Mouse (Mus musculus): ENCODE data around the gene 4921509C19Rik.
"Not testable (repeated sequence)": the region's sequence is repeated elsewhere in the genome, so short reads cannot be mapped to it uniquely, and the experiment has no call there.

Gene 4921509C19Rik

GRCm38 (mm10) chr2:151476053-151476452 is at the start of gene 4921509C19Rik:
4921509C19Rik (minus strand) TSS chr2:151476153.
- DNase-seq = not testable (repeated sequence)

GRCm38 (mm10) chr2:151525520-151525919 is 49.6 kb upstream of the 4921509C19Rik start:
- no peak for DNase-seq

- peak; percentile 16 for DNase-seq
These were observed 48.5 kb upstream of the 4921509C19Rik start for GRCm38 (mm10) chr2:151524324-151525041.

- no peak for DNase-seq
These were observed 43.0 kb upstream of the 4921509C19Rik start for GRCm38 (mm10) chr2:151519000-151519399.

GRCm38 (mm10) chr2:151513525-151514285 is 37.8 kb upstream of the 4921509C19Rik start:
- DNase-seq = peak; percentile 72

GRCm38 (mm10) chr2:151512199-151512598 is 36.2 kb upstream of the 4921509C19Rik start:
- peak; percentile 60 for DNase-seq

- DNase-seq = no peak
These were observed 28.3 kb upstream of the 4921509C19Rik start for GRCm38 (mm10) chr2:151504226-151504625.

GRCm38 (mm10) chr2:151500442-151501007 is 24.6 kb upstream of the 4921509C19Rik start:
- DNase-seq = no peak

- no peak for DNase-seq
These were observed 22.4 kb upstream of the 4921509C19Rik start for GRCm38 (mm10) chr2:151498358-151498757.

GRCm38 (mm10) chr2:151494035-151494803 is 18.3 kb upstream of the 4921509C19Rik start, which contains the start of gene Nsfl1c:
Nsfl1c (plus strand) TSS chr2:151494182.
- peak; percentile 94 for DNase-seq

- no peak for DNase-seq
These were observed 10.5 kb upstream of the 4921509C19Rik start for GRCm38 (mm10) chr2:151486496-151486895.

- not testable (repeated sequence) for DNase-seq
These were observed 41.0 kb downstream of the 4921509C19Rik start for GRCm38 (mm10) chr2:151434971-151435370.

GRCm38 (mm10) chr2:151434203-151434602 is 41.8 kb downstream of the 4921509C19Rik start:
- DNase-seq = peak; percentile 3
